Mouse (Mus musculus) kidney, embryonic 14.5 days (tissue): ENCODE results near the gene Gnas. TPM values are rescaled to one million over a fixed set of nuclear protein-coding genes. Genes with fewer than 3 reads are reported as not detected.

Experiments
- ATAC-seq: fragments of 200-750 bp; cut with Nextera tagmentation; 2 replicates; pipeline ENCODE4 v1.8.0; 2017; ENCODE audit warnings: moderate number of reproducible peaks, mild to moderate bottlenecking, moderate TSS enrichment, moderate library complexity; ENCODE audit not compliant: low FRiP score, low TSS enrichment
- H3K27ac ChIP-seq: fragments of 300-500 bp; sonication (generic); 2 replicates; pipeline ENCODE4 v1.5.1; 2014; ENCODE audit warnings: low read depth, mild to moderate bottlenecking, low read length, moderate library complexity, mixed read lengths
- H3K27me3 ChIP-seq: fragments of 300-500 bp; sonication (generic); 2 replicates; pipeline ENCODE4 v1.6.1; 2014; ENCODE audit warnings: mild to moderate bottlenecking, low read length; ENCODE audit not compliant: control insufficient read depth, insufficient read depth
- H3K36me3 ChIP-seq: fragments of 300-500 bp; sonication (generic); 2 replicates; pipeline ENCODE4 v1.6.1; 2014; ENCODE audit warnings: low read length, mixed read lengths; ENCODE audit not compliant: control insufficient read depth, insufficient read depth
- H3K4me1 ChIP-seq: fragments of 300-500 bp; sonication (generic); 2 replicates; pipeline ENCODE4 v1.6.1; 2014; ENCODE audit warnings: low read length, mixed read lengths; ENCODE audit not compliant: control insufficient read depth, insufficient read depth
- H3K4me2 ChIP-seq: fragments of 300-500 bp; sonication (generic); replicated peaks from 2 replicates; pipeline ENCODE4 v1.6.1; 2014; ENCODE audit warnings: low read depth, mild to moderate bottlenecking, low read length
- H3K4me3 ChIP-seq: fragments of 300-500 bp; sonication (generic); 2 replicates; pipeline ENCODE4 v1.5.1; 2014; ENCODE audit warnings: mild to moderate bottlenecking, low read length
- H3K9ac ChIP-seq: fragments of 300-500 bp; sonication (generic); 2 replicates; pipeline ENCODE4 v1.6.1; 2014; ENCODE audit warnings: low read depth, mild to moderate bottlenecking, low read length, moderate library complexity
- H3K9me3 ChIP-seq: fragments of 300-500 bp; sonication (generic); 2 replicates; pipeline ENCODE4 v1.6.1; 2016; ENCODE audit warnings: low read length; ENCODE audit not compliant: control insufficient read depth
- WGBS: fragments of 180-500 bp; shearing (Covaris S2); extraction: QIAGEN DNeasy Blood & Tissue Kit; methylation state at CpG from one replicate; pipeline ENCODE4 v1.1.7; 2014; 5-methylcytosine and 5-hydroxymethylcytosine counted together
- polyA plus RNA-seq: library from polyadenylated mRNA; unstranded; fragments of >200 nt; fragmentation: Nextera tagmentation; extraction: Ambion mirVana; gene quantifications from 2 replicates; pipeline ENCODE4 v1.2.1, GENCODE M21; 2014

The Gnas gene
- polyA plus RNA-seq, 1 experiment from 2014 or later, result 1,592 TPM

DNA sequence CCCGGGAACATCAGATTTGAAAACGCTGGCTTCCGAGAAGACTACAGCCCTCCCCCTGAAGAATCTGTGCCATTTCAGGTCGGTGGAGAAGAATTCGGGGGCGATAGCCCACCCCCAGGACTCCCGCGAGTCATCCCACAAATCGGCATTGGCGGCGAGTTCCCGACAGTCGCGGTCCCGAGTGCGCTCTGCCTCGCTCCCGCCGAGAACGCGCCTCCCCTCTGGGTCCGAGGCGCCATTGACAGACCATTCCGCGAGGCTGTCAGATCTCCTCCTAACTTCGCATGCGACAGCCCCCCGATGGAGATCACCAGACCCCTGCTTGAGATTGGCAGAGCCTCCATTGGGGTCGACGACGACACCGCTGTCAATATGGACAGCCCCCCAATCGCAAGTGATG, 14.4 kb downstream of the Gnas start:
- Histone ChIP-seq H3K9me3 (peaks cover 65% of the 10 kb centered on the region), H3K36me3 (no peaks in the 10 kb centered on the region)

DNA sequence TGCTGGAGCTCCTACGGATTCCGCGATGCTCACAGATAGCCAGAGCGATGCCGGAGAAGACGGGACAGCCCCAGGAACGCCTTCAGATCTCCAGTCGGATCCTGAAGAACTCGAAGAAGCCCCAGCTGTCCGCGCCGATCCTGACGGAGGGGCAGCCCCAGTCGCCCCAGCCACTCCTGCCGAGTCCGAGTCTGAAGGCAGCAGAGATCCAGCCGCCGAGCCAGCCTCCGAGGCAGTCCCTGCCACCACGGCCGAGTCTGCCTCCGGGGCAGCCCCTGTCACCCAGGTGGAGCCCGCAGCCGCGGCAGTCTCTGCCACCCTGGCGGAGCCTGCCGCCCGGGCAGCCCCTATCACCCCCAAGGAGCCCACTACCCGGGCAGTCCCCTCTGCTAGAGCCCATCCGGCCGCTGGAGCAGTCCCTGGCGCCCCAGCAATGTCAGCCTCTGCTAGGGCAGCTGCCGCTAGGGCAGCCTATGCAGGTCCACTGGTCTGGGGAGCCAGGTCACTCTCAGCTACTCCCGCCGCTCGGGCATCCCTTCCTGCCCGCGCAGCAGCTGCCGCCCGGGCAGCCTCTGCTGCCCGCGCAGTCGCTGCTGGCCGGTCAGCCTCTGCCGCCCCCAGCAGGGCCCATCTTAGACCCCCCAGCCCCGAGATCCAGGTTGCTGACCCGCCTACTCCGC, 15.1 kb downstream of the Gnas start:
- Histone ChIP-seq H3K9ac (no peak overlapping the region), H3K9me3 (peaks cover 65% of the 10 kb centered on the region), H3K36me3 (no peaks in the 10 kb centered on the region), H3K4me2 (peak overlapping the region; percentile 53), H3K4me1 (no peaks in the 10 kb centered on the region), H3K27me3 (peaks cover 29% of the 10 kb centered on the region), H3K4me3 (peak overlapping the region; percentile 37), H3K27ac (no peak overlapping the region)
- WGBS, result 50% methylated on average over 48 of the region's 48 CpGs
- ATAC-seq, result no peak

More for the DNA sequence above, 14.4 kb downstream of the Gnas start:
- Histone ChIP-seq H3K27ac (no peak overlapping the region), H3K4me2 (peak overlapping the region; percentile 53; the same call in 1 of the 2 replicates), H3K27me3 (peaks cover 29% of the 10 kb centered on the region), H3K4me3 (peak overlapping the region; percentile 37), H3K9ac (no peak overlapping the region), H3K4me1 (0 out of 2 replicates have a peak, but pooled peaks cover 2% of the 10 kb centered on the region)
- WGBS, result 46% methylated on average over 33 of the region's 33 CpGs
- ATAC-seq, result no peak

DNA sequence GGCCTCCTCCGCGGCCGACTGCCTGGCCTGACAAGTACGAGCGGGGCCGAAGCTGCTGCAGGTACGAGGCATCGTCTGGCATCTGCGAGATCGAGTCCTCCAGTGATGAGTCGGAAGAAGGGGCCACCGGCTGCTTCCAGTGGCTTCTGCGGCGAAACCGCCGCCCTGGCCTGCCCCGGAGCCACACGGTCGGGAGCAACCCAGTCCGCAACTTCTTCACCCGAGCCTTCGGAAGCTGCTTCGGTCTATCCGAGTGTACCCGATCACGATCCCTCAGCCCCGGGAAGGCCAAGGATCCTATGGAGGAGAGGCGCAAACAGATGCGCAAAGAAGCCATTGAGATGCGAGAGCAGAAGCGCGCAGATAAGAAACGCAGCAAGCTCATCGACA, 15.6 kb downstream of the Gnas start:
- WGBS, result 43% methylated on average over 34 of the region's 34 CpGs
- Histone ChIP-seq H3K27ac (no peak overlapping the region), H3K9me3 (peaks cover 62% of the 10 kb centered on the region), H3K9ac (0 out of 2 replicates have a peak overlapping the region, but pooled peaks have one; percentile 18), H3K4me3 (peak overlapping the region; percentile 37), H3K36me3 (no peaks in the 10 kb centered on the region), H3K4me1 (no peaks in the 10 kb centered on the region), H3K4me2 (peak overlapping the region; percentile 53), H3K27me3 (peaks cover 29% of the 10 kb centered on the region)
- ATAC-seq, result no peak

DNA sequence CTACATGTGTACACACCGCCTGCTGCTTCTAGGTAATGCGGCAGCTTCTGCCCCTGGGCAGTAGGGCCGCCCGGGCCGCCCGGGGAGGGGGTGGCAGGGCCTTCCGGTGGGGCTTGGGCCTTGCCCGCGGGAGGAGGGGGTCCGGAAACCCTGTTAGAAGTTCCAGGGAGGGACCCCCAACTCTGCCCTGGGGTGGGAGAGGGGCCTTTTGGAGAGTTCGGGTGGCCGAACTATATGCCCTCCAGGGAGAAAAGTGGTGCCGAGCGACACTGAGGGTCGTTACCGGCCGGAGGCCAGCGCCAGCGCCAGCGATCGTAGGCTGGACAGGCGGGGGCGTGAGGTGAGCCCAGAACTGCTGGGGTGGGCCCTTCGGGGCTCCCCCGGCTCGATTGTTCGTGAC, 16.1 kb downstream of the Gnas start:
- Histone ChIP-seq H3K36me3 (no peaks in the 10 kb centered on the region), H3K9ac (peak overlapping the region; percentile 18; the same call in 1 of the 2 replicates), H3K9me3 (peaks cover 57% of the 10 kb centered on the region)

DNA sequence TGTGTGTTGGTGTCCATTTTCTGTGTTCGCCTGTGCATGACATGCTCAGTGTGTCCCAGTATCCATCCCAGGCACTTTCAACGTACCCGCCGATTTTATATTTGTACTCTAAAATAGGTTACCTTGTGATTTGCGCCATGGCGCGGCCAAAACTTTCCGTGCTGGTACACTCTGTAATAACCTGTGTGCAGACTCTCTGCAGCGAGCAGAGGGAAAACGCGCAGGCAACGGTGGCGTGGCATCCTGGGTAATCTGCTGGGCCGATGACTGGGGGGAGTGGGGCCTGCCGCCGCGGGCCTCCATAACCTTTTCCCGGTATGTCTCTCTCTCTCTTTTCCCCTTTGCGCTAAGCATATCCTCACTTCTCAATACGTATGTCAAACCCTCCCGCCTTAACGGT, 16.5 kb downstream of the Gnas start:
- ATAC-seq, result no peak
- Histone ChIP-seq H3K4me1 (no peaks in the 10 kb centered on the region), H3K27ac (no peak overlapping the region), H3K9ac (0 out of 2 replicates have a peak overlapping the region, but pooled peaks have one; percentile 18), H3K36me3 (no peaks in the 10 kb centered on the region), H3K27me3 (peaks cover 29% of the 10 kb centered on the region), H3K4me3 (peak overlapping the region; percentile 37), H3K4me2 (peak overlapping the region; percentile 53), H3K9me3 (peaks cover 53% of the 10 kb centered on the region)
- WGBS, result 54% methylated on average over 22 of the region's 22 CpGs

More for the DNA sequence above, 16.1 kb downstream of the Gnas start:
- H3K4me1 ChIP-seq, result no peaks in the 10 kb centered on the region
- no peak for ATAC-seq
- peak overlapping the region; percentile 37 for H3K4me3 ChIP-seq
- no peak overlapping the region for H3K27ac ChIP-seq
- peaks cover 29% of the 10 kb centered on the region for H3K27me3 ChIP-seq
- 61% methylated on average over 26 of the region's 27 CpGs for WGBS
- peak overlapping the region; percentile 53 for H3K4me2 ChIP-seq

DNA sequence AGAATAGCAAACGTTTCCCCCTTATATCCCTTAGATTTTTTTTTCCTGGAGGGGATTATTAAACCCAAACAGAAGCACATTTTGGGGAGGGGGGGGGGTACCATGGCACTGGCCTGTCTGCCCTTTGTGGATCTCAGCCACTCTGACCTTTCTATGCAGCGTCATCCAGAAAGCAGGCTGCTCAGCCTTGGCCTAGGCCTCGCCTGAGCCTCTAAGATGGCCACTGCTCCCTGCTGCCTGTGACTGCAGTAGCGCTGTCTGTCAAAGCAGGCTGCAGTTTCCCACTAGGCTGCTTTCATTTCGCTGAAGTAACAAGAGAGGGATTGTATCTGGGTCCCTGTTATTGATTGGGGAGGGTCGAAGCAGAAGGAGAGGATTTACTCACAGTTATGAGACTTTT, 18.4 kb downstream of the Gnas start:
- H3K4me3 ChIP-seq, result no peak overlapping the region
- H3K27me3 ChIP-seq, result peaks cover 21% of the 10 kb centered on the region
- 54% methylated on average over 6 of the region's 6 CpGs for WGBS
- no peaks in the 10 kb centered on the region for H3K36me3 ChIP-seq
- peaks cover 34% of the 10 kb centered on the region for H3K9me3 ChIP-seq
- no peak overlapping the region for H3K27ac ChIP-seq
- no peaks in the 10 kb centered on the region for H3K4me1 ChIP-seq
- no peak for ATAC-seq
- H3K4me2 ChIP-seq, result no peak overlapping the region
- no peak overlapping the region for H3K9ac ChIP-seq

DNA sequence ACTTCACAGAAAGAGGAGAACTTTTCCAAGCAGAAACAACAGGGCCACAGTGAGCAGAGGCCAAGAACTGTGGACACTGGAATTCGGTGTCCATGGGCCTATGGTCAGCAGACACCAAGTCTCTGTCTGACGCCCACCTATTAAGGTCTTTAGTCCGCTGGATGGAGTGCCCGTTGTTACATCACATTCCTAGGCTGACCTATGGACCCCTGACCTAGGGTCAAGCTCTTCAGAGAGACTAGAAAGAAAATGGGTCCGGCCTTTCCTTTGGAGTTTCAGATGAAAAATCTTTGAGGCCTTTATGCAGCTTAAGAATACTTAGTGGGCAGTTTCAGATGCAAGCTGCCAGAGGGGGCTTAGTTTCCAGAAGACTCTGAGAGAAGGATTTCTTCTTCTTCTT, 21.5 kb downstream of the Gnas start:
- no peaks in the 10 kb centered on the region for H3K4me1 ChIP-seq
- H3K9me3 ChIP-seq, result peaks cover 3% of the 10 kb centered on the region
- no peaks in the 10 kb centered on the region for H3K36me3 ChIP-seq
- no peak overlapping the region for H3K4me2 ChIP-seq
- no peak overlapping the region for H3K27ac ChIP-seq
- no peak overlapping the region for H3K9ac ChIP-seq
- no peaks in the 10 kb centered on the region for H3K27me3 ChIP-seq
- WGBS, result 18% methylated on average over 5 of the region's 5 CpGs
- no peak for ATAC-seq
- no peak overlapping the region for H3K4me3 ChIP-seq

DNA sequence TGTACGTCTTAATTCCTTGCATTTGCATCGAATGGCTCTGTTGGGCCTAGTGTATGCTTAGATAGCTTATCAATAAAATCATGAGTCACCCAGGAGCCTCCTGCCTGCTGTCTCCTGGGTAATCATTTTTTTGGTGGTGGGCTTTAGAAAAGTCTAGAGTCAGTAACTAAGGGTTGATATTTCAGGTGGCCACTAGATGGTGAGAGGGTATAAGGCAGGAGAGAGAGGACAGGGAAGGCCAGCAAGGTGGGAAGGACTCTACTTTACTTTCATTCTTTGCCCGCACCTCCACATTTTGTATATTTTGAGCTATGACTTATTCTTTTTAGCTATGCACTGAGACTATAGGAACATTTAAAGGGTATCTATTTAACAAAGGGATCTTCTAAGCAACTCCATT, 23.8 kb downstream of the Gnas start:
- Histone ChIP-seq H3K9ac (no peak overlapping the region), H3K4me3 (no peak overlapping the region), H3K27me3 (no peaks in the 10 kb centered on the region), H3K36me3 (no peaks in the 10 kb centered on the region), H3K4me1 (peaks cover 4% of the 10 kb centered on the region; the same call in 1 of the 2 replicates), H3K27ac (no peak overlapping the region), H3K4me2 (no peak overlapping the region), H3K9me3 (no peaks in the 10 kb centered on the region)
- 78% methylated on average over 3 of the region's 3 CpGs for WGBS
- no peak for ATAC-seq

DNA sequence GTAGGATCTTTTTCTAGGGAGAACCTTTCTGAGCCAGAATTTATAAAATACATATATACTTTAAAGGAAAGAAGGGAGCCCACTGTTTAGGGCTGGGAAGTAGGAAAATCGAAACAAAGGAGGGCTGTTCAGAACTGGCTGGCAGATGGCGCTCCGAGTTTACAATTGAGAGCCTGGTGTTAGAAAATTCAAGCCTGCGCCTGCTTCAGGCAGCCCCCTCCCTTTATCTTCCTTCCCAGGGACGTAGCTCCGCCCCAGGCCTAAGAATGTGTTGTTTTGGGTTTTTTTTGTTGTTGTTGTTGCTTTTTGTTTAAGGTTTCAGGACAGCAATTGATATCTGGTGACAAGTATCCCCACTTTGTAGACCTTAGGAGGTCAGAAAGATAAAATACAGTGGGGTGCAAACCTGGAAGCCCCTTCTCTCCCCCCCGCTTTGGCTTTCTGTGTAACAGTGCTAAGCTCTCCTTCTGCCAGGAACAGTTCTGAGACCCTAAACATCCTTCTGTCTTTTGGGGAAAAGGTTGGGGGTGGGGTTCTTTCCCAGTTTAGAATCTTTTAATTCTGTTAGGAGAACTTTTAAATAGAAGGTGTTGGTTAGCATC, 26.9 kb downstream of the Gnas start:
- peak; percentile 72 for ATAC-seq
- 15% methylated on average over 7 of the region's 7 CpGs for WGBS
- Histone ChIP-seq H3K9me3 (no peaks in the 10 kb centered on the region), H3K27me3 (no peaks in the 10 kb centered on the region), H3K4me2 (no peak overlapping the region), H3K4me1 (peaks cover 4% of the 10 kb centered on the region; the same call in 1 of the 2 replicates), H3K36me3 (no peaks in the 10 kb centered on the region), H3K27ac (no peak overlapping the region), H3K4me3 (no peak overlapping the region), H3K9ac (no peak overlapping the region)
